Mouse (Mus musculus): ENCODE data around the gene Calu. TPM values are rescaled to one million over a fixed set of nuclear protein-coding genes. Genes with fewer than 3 reads are reported as not detected.
A peak's percentile ranks its signal among the peaks of the same experiment; 100 is the strongest.

The Calu gene
- total and polyA plus RNA-seq, 3 experiments: 79.4 to 419 (median 98.0) TPM

DNA sequence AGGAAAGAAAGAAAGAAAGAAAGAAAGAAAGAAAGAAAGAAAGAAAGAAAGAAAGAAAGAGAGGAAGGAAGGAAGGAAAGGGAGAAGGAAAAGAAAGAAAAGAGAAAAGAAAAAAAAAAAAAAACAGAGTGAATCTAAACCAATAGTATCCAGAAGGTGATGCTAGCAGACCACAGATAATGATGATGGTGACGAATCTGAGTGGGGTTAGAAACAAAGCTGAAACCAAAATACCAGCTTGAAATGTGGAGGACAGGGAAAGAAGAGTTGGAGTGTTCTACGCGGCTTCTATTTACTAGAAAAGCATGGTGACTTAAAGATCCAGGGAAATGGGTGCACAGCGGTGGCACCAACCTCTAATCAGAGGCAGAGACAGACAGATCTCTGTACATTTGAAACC lies 43.9 kb downstream of the Calu start (continued):
- TF ChIP-seq UBTF (IDR thresholded peaks at IDR 0.05; ENCODE audit: borderline replicate concordance, insufficient read depth, low read depth, low read length): no peak
- no peak for TF ChIP-seq POLR2AphosphoS2 (IDR thresholded peaks at IDR 0.05; ENCODE audit: low read length)
- TF ChIP-seq MXI1 (IDR thresholded peaks at IDR 0.05; ENCODE audit: low read depth, low read length): no peak
- peak; percentile 60 for TF ChIP-seq RAD21 (IDR thresholded peaks at IDR 0.05; ENCODE audit: low read depth, low read length)
- TF ChIP-seq JUND (IDR thresholded peaks at IDR 0.05; ENCODE audit: low read depth, low read length): no peak
- no peak for TF ChIP-seq POLR2AphosphoS5 (IDR thresholded peaks at IDR 0.05; ENCODE audit: borderline replicate concordance, low read depth, low read length)
- TF ChIP-seq TAL1 (IDR thresholded peaks at IDR 0.05; ENCODE audit: low read length): no peak
- TF ChIP-seq ZMIZ1 (IDR thresholded peaks at IDR 0.05; ENCODE audit: low read depth, low read length): no peak
- no peak for TF ChIP-seq BHLHE40 (IDR thresholded peaks at IDR 0.05; ENCODE audit: borderline replicate concordance, low read depth, low read length)
- TF ChIP-seq TBP (IDR thresholded peaks at IDR 0.05; ENCODE audit: low read depth, low read length): no peak
- 0 out of 2 replicates have a peak, but pooled peaks have one; percentile 4 for TF ChIP-seq ZC3H11A (IDR thresholded peaks at IDR 0.05; ENCODE audit: low read depth, low read length)
- no peak for TF ChIP-seq USF1 (IDR thresholded peaks at IDR 0.05; ENCODE audit: low read depth, low read length)
- no peak for TF ChIP-seq POLR2A (IDR thresholded peaks at IDR 0.05; ENCODE audit: control insufficient read depth in 1 of 2, insufficient read depth in 1 of 2, low read depth in 1 of 2, low read length in 2 of 2, poor library complexity in 1 of 2)

DNA sequence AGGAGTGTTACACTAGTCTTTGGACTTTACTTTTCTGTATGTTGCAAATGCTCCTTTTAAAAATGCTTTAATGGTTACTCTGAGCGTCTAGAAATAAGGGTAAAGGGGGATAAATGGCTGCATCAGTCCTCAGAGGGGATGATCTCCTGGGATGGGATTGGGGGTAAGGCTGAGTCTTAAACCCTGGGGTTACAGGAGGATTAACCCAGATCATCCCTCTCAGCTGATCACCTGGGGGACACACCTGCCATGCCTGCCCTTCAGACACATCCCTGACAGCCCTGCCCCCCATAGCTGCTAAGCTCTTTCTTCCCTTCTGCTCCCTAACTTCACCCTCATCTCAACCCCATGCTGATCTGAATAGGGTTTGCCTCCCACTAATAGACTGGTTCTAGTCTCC lies 46.4 kb downstream of the Calu start:
- Histone ChIP-seq H3K36me3 (ENCODE audit: control insufficient read depth in 1 of 2, insufficient read depth in 2 of 2, low read length in 2 of 2) (no peaks in the 10 kb centered on the region), H3K9me3 (replicated peaks; ENCODE audit: insufficient read depth, low read length) (no peaks in the 10 kb centered on the region), H3K9ac (ENCODE audit: control insufficient read depth, low read depth, low read length, poor library complexity, severe bottlenecking) (no peak overlapping the region), H3K27me3 (ENCODE audit: control insufficient read depth in 1 of 2, insufficient read depth in 2 of 2, low read length in 2 of 2) (peaks cover 20% of the 10 kb centered on the region in 2 experiments), H3K4me3 (ENCODE audit: control insufficient read depth in 1 of 2, insufficient read depth in 1 of 2, low read depth in 2 of 2, low read length in 2 of 2) (no peak overlapping the region), H3K27ac (ENCODE audit: control insufficient read depth, low read depth, low read length) (no peak overlapping the region), H3K79me2 (ENCODE audit: control insufficient read depth, insufficient read depth, low read length, poor library complexity) (no peaks in the 10 kb centered on the region), H3K4me1 (ENCODE audit: control insufficient read depth in 1 of 2, insufficient read depth in 2 of 2, low read length in 2 of 2) (no peaks in the 10 kb centered on the region)
- DNase-seq (ENCODE audit: low read depth, low spot score): no peak
- TF ChIP-seq ZC3H11A (IDR thresholded peaks at IDR 0.05; ENCODE audit: low read depth, low read length) (no peak), SMC3 (IDR thresholded peaks at IDR 0.05; ENCODE audit: low read depth, low read length) (no peak), MEF2A (IDR thresholded peaks at IDR 0.05; ENCODE audit: extremely low read depth, insufficient replicate concordance, low read depth, low read length, poor library complexity, severe bottlenecking) (no peak), E2F4 (IDR thresholded peaks at IDR 0.05; ENCODE audit: borderline replicate concordance, low read depth, low read length) (no peak), SIN3A (IDR thresholded peaks at IDR 0.05; ENCODE audit: low read length) (no peak), USF2 (IDR thresholded peaks at IDR 0.05; ENCODE audit: borderline replicate concordance in 1 of 2, insufficient read depth in 1 of 2, low read depth in 1 of 2, low read length in 2 of 2) (no peak), EP300 (IDR thresholded peaks at IDR 0.05; ENCODE audit: low read depth in 1 of 2, low read length in 2 of 2) (no peak), POLR2A (IDR thresholded peaks at IDR 0.05; ENCODE audit: control insufficient read depth in 1 of 2, insufficient read depth in 1 of 2, low read depth in 1 of 2, low read length in 2 of 2, poor library complexity in 1 of 2) (no peak), MAFK (IDR thresholded peaks at IDR 0.05; ENCODE audit: borderline replicate concordance, low read depth, low read length) (no peak)

All from MEL (cell line).